Mouse (Mus musculus) brain, embryonic 14.5 days (tissue): Measurements from ENCODE around the gene Nemf.

Source experiments
- CTCF ChIP-seq: fragments of 200-500 bp; IDR thresholded peaks from 2 replicates; pipeline ENCODE4 v1.5.1; 2012; ENCODE audit warnings: inconsistent platforms, mild to moderate bottlenecking, moderate library complexity, borderline replicate concordance; ENCODE audit not compliant: insufficient read depth, insufficient read length; ENCODE audit errors: extremely low read depth
- POLR2A ChIP-seq: fragments of 200-500 bp; IDR thresholded peaks from 2 replicates; pipeline ENCODE4 v1.6.1; 2012; ENCODE audit warnings: mild to moderate bottlenecking, inconsistent platforms, borderline replicate concordance; ENCODE audit not compliant: poor library complexity, insufficient read depth, insufficient read length, severe bottlenecking; ENCODE audit errors: extremely low read depth

GRCm38 (mm10) chr12:69366424-69366823 lies 9.5 kb upstream of the Nemf start:
- TF ChIP-seq CTCF (no peak), POLR2A (no peak)
